Mouse (Mus musculus) E14TG2a.4 (cell line): ENCODE measurements around the gene Scrt2.
A peak's percentile ranks its signal among the peaks of the same experiment; 100 is the strongest.

Experiments used
- CTCF ChIP-seq: conservative IDR thresholded peaks from 2 replicates; pipeline ENCODE4 v1.5.1; 2014; ENCODE audit warnings: low read length
- NANOG ChIP-seq: IDR thresholded peaks from 2 replicates; pipeline ENCODE4 v1.6.1; 2014; ENCODE audit warnings: borderline replicate concordance, low read length, mixed read lengths
- POU5F1 ChIP-seq: IDR thresholded peaks from 2 replicates; pipeline ENCODE4 v1.6.1; 2014; ENCODE audit warnings: low read length, borderline replicate concordance

DNA sequence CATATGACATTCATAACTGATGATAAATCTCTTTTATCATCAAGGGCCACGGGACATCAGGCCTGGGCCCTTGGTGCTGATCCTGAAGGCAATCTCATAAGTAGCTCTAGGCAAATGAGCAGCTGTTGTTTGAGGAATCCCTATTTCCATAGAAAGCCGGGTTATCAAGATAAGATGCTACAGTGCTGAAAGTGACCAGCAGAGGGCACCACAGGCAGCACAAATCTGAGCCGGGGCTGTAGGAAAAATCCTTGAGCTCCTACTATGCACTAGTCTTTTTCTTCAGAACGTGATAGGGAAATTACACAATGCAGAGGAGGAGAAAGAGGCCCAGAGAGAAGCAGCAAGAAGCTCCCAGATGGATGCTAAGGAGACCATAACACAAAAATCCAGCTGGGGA, 7.7 kb downstream of the Scrt2 start:
- peak; percentile 87 for TF ChIP-seq CTCF
- TF ChIP-seq POU5F1 = no peak
- TF ChIP-seq NANOG = no peak
